Mouse (Mus musculus) heart, adult 8-10 months (tissue): Measurements from ENCODE around the gene Ckmt2. TPM values are rescaled to one million over a fixed set of nuclear protein-coding genes. Genes with fewer than 3 reads are reported as not detected.

ENCODE experiments used
- DNase-seq: peaks from one replicate; pipeline ENCODE4 v3.0.0; 2022; ENCODE audit warnings: low spot score
- total RNA-seq, 4 experiments: library from RNA; stranded (reverse); gene quantifications; 2 replicates each; pipeline ENCODE4 v1.2.4; 2022

Ckmt2 gene
- total RNA-seq, 4 experiments from 2014 or later = 2,501 to 2,686 (median 2,598) TPM

DNA sequence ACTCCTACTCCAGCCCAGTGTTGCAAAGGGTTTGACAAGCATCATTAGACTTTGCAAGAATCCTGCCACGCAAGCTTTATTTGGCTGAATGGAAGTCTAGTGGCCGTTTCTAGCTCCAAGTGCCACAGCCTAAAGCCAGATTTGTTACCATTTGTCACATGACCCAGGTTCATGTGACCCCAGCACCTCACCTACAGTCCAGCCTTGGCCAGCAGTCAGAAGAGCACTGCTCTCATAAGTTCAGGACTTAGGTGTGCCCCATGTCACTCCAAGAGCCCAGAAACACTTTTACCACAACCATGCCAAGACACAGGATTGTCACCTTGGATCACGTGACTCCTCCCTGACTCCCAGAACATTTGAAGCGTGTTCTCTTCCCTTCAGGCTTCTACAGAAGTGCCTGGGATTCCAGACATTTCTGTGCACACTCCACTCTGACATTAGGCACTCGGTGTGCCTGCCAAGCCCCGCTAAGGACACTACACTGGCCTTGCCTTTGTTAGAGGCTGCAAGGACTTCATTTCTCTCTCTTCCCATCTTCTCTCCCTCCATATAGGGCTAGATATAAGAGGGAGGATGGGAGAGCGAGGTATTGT lies 2.9 kb downstream of the Ckmt2 start:
- DNase-seq = peak; percentile 29

- DNase-seq = no peak
These were observed 8.1 kb downstream of the Ckmt2 start for GRCm38 (mm10) chr13:91868577-91868976.

- DNase-seq = no peak
These were observed 17.9 kb downstream of the Ckmt2 start for GRCm38 (mm10) chr13:91858835-91859234.

DNA sequence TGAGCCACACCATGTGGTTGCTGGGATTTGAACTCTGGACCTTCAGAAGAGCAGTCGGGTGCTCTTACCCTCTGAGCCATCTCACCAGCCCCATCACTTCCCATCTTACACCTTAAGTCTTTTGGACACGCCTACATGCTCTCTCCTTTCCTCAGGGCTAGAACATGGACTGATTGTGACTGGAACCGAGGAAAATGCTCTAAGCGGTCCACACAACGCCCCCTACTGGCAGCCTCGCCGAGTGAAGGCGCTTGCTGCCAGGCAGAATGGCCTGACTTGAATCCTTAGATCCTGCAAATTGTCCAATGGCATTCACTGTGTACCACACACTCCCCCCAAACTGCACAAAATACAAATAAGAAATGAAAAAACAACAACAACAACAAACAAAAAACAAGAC lies 19.3 kb downstream of the Ckmt2 start:
- DNase-seq = no peak

GRCm38 (mm10) chr13:91854412-91854811 lies 22.3 kb downstream of the Ckmt2 start:
- no peak for DNase-seq

GRCm38 (mm10) chr13:91827876-91828275 lies 48.8 kb downstream of the Ckmt2 start:
- DNase-seq = no peak

DNA sequence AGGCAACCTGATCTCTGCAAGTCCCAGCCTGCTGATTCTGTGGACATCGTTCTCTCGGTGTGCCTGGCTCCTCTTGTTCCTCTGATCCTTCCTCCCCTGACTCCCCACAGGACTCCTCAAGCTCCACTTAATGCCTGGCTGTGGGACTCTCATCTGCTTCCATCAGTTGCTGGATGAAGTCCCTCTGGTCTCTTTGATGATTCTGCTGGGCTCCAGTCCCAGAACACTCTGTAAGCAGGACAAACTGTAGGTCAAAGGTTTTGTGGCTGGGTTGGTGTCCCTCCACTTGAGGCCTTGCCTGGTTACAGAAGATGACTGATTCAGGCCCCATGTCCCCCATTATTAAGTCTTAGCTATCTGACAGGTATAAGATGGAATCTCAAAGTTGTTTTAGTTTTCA lies 50.6 kb downstream of the Ckmt2 start:
- peak; percentile 58 for DNase-seq

DNA sequence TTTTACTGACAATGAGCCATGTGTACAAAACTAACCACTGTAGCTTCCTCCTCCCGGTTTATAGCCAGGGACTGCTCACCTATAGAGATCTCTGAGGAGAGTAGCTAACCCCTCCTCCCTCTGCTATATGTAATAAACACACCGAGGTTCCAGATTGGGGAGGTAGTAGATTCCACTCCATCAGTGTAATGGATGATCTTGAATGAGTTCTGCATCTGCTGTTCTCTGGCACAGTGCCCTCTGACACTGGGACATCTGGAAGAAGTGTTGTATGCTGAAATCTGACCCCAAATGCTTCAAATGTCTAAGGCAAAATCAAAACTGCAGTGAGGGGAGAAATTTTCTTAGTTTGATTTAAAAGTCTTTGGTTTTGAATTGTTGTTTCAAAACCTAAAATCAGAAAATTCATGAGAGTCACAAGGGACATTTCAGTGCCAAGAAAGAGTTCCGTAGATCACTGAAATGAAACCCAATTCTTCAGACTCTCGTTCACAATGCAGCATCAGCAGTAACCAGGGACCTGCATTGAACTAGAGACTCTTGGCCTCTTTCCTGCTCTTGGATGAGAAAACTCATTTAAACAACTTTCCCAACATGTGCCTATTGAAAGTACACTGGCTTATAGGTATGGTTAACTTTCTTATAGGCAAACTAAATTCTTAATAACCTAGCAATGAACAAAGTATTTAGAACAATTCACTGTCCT lies 51.7 kb downstream of the Ckmt2 start:
- peak; percentile 53 for DNase-seq

DNA sequence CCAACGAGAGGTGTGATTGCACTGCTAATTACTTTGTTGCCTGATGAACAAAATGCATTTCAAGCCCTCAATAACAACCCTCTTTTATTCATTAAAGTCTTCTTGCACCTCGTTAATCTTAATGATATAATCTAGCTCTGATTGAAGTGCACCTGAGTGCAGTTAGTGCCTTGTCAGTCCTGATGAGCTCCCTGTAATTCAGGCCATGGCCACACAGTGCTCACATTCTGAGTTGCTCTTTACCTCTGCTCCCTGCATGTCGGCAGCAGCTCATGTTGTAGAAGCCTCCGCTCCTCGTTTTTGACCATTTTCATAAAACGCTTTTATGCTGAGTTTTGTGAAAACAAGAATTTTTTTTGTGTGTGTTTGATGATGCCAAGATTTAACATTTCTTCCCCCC lies 53.0 kb downstream of the Ckmt2 start:
- DNase-seq = no peak

DNA sequence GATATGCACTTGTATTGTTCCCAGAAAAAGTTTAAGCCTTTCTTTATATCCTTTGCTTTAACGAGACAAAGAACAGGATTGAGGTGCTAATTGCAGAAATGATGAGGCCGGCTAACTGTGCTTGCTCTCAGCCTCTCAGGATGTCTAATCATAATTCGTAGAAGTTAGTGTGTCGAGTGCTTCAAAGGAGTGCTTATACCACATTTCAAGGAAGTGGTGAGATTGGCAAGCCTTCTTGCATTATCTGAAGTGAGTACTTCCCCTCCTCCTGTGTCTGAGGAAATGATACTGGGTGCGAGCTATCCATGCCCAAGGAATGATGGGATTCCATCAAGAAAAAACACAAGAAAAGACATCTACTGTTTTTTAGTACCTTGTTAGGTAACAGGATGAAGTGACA lies 62.0 kb downstream of the Ckmt2 start:
- no peak for DNase-seq

- DNase-seq = peak; percentile 13
These were observed 67.2 kb downstream of the Ckmt2 start for GRCm38 (mm10) chr13:91809476-91809875.

- no peak for DNase-seq
These were observed 68.7 kb downstream of the Ckmt2 start for GRCm38 (mm10) chr13:91807874-91808575.

- DNase-seq = peak; percentile 84
These were observed 69.4 kb downstream of the Ckmt2 start, which contains the start of gene Zcchc9 for GRCm38 (mm10) chr13:91807155-91807839. Gene Zcchc9, minus strand, starts transcription at chr13:91807705.

Other genes with a start within 250 kb of the Ckmt2 start
- not detected for gene Acot12, start 135.4 kb downstream of the Ckmt2 start, total RNA-seq
- gene Zcchc9, start 69.2 kb downstream of the Ckmt2 start, total RNA-seq = 10 to 100 TPM; 14.6 to 16.1 (median 15.6) TPM